ENCODE assay signal across 8 mouse cellular contexts in genomic region chr15:79658531-79659375, GRCm38 (mm10). TPM values are rescaled to one million over a fixed set of nuclear protein-coding genes. Genes with fewer than 3 reads are reported as not detected.
DNase-seq lines count a peak whose midpoint lies in the region; ATAC-seq lines count a peak whose summit lies in the region.

TSS of gene Fam227a (minus strand) at chr15:79658956.
TSS of gene Cby1 (plus strand) at chr15:79659199.

- DNase-seq in ZHBTc4 (ENCODE audit: low read depth, low spot score), result peak; percentile 97
- peak; percentile 82 to 91 for DNase-seq in gastrocnemius, adult 8-10 months (ENCODE audit: low spot score in 2 of 2)
- peak; percentile 95 for DNase-seq in induced T-regulatory cell, adult 2 months (ENCODE audit: low read depth)
- peak; percentile 83 to 95 for DNase-seq in left cerebral cortex, adult 9 months (ENCODE audit: low spot score in 2 of 2)
- DNase-seq in right cerebral cortex, postnatal 14 days, result peak; percentile 98
- peak; percentile 95 for DNase-seq in urinary bladder, postnatal 36 days (ENCODE audit: low spot score in 2 of 2)

- ATAC-seq in common myeloid progenitor, adult 5-6 weeks (replicated peaks; ENCODE audit: low read depth, poor library complexity, severe bottlenecking), result peak; percentile 84
- ATAC-seq in megakaryocyte progenitor cell, adult 5-6 weeks (replicated peaks; ENCODE audit: poor library complexity), result peak; percentile 80

RNA-seq across cellular contexts. Expression of gene Fam227a, which starts in this region (rescaled TPM):
- total RNA-seq in common myeloid progenitor, adult 5-6 weeks (2017), result 2.8 and 2.9 TPM in 2 replicates
- total RNA-seq in gastrocnemius, adult 8-10 months (2022), result 1 to 10 TPM in 1 of 4 experiments, under 1 TPM in 3; 0.27 to 1.1 (median 0.84) TPM
- total RNA-seq in megakaryocyte progenitor cell, adult 5-6 weeks (2015), result 0.61 and 1.5 TPM in 2 replicates
- total RNA-seq in megakaryocyte progenitor cell, adult 5-6 weeks (2017), result 0.92 and 1.4 TPM in 2 replicates

RNA-seq across cellular contexts. Expression of gene Cby1, which starts in this region (rescaled TPM):
- 46.7 and 51.4 TPM in 2 replicates for total RNA-seq in common myeloid progenitor, adult 5-6 weeks (2017)
- 10 to 100 TPM; 14.1 to 15.8 (median 14.4) TPM for total RNA-seq in gastrocnemius, adult 8-10 months (2022)
- total RNA-seq in megakaryocyte progenitor cell, adult 5-6 weeks (2015), result 13.8 and 19.0 TPM in 2 replicates
- 47.9 and 65.2 TPM in 2 replicates for total RNA-seq in megakaryocyte progenitor cell, adult 5-6 weeks (2017)

Comparison
In these comparisons a context has a peak if more than half of its experiments do, and no peak if none do; other contexts are left out.
1. Peak in every context shown above with its lines: DNase-seq and ATAC-seq.